Mouse (Mus musculus) heart, postnatal 0 days (tissue): ENCODE measurements around the gene Kcnf1. TPM values are rescaled to one million over a fixed set of nuclear protein-coding genes. Genes with fewer than 3 reads are reported as not detected.

ENCODE experiments used
- ATAC-seq: fragments of 200-750 bp; cut with Nextera tagmentation; 2 replicates; pipeline ENCODE4 v1.8.0; 2017; ENCODE audit warnings: low read depth, moderate number of reproducible peaks, moderate library complexity; ENCODE audit not compliant: insufficient read depth
- DNase-seq: peaks from one replicate; pipeline ENCODE4 v3.0.0-alpha.2; 2016; ENCODE audit warnings: low spot score
- H3K27ac ChIP-seq: fragments of 300-500 bp; sonication (generic); 2 replicates; pipeline ENCODE4 v1.5.1; 2014; ENCODE audit warnings: low read depth, mild to moderate bottlenecking
- H3K27me3 ChIP-seq: fragments of 300-500 bp; sonication (generic); 2 replicates; pipeline ENCODE4 v1.6.1; 2014; ENCODE audit warnings: low read length, mixed read lengths; ENCODE audit not compliant: control insufficient read depth, insufficient read depth
- H3K36me3 ChIP-seq: fragments of 300-500 bp; sonication (generic); replicated peaks from 2 replicates; pipeline ENCODE4 v1.6.1; 2014; ENCODE audit warnings: low read length, mixed read lengths; ENCODE audit not compliant: control insufficient read depth, insufficient read depth
- H3K4me1 ChIP-seq: fragments of 300-500 bp; sonication (generic); 2 replicates; pipeline ENCODE4 v1.6.1; 2014; ENCODE audit warnings: antibody characterized with exemption; ENCODE audit not compliant: control insufficient read depth, insufficient read depth
- H3K4me2 ChIP-seq: fragments of 300-500 bp; sonication (generic); 2 replicates; pipeline ENCODE4 v1.6.1; 2014; ENCODE audit warnings: low read depth, mild to moderate bottlenecking, low read length, moderate library complexity
- H3K4me3 ChIP-seq: fragments of 300-500 bp; sonication (generic); 2 replicates; pipeline ENCODE4 v1.5.1; 2014; ENCODE audit warnings: low read depth, low read length
- H3K9ac ChIP-seq: fragments of 300-500 bp; sonication (generic); replicated peaks from 2 replicates; pipeline ENCODE4 v1.6.1; 2014; ENCODE audit warnings: low read depth, low read length, mixed read lengths
- H3K9me3 ChIP-seq: fragments of 300-500 bp; sonication (generic); replicated peaks from 2 replicates; pipeline ENCODE4 v1.6.1; 2016; ENCODE audit warnings: low read length; ENCODE audit not compliant: control insufficient read depth
- CTCF ChIP-seq: IDR thresholded peaks from 2 replicates; pipeline ENCODE4 v1.5.1; 2016; ENCODE audit warnings: antibody characterized with exemption, control low read depth, low read depth
- EP300 ChIP-seq: IDR thresholded peaks from 2 replicates; pipeline ENCODE4 v1.6.1; 2016; ENCODE audit warnings: antibody characterized with exemption, low read depth
- WGBS: fragments of 180-500 bp; shearing (Covaris S2); extraction: QIAGEN DNeasy Blood & Tissue Kit; methylation state at CpG from one replicate; pipeline ENCODE4 v1.1.7; 2014; 5-methylcytosine and 5-hydroxymethylcytosine counted together
- polyA plus RNA-seq: library from polyadenylated mRNA; unstranded; fragments of >200 nt; fragmentation: Nextera tagmentation; extraction: Ambion mirVana; gene quantifications from 2 replicates; pipeline ENCODE4 v1.2.1, GENCODE M21; 2015
- total RNA-seq: library from RNA; depleted of rRNA; stranded (reverse); fragments of >200 nt; gene quantifications from 2 replicates; pipeline ENCODE4 v1.2.3, GENCODE M21; 2014; ENCODE audit warnings: low replicate concordance

Gene Kcnf1
- total and polyA plus RNA-seq, 2 experiments from 2014 or later = 0.12 to 2.3 TPM

DNA sequence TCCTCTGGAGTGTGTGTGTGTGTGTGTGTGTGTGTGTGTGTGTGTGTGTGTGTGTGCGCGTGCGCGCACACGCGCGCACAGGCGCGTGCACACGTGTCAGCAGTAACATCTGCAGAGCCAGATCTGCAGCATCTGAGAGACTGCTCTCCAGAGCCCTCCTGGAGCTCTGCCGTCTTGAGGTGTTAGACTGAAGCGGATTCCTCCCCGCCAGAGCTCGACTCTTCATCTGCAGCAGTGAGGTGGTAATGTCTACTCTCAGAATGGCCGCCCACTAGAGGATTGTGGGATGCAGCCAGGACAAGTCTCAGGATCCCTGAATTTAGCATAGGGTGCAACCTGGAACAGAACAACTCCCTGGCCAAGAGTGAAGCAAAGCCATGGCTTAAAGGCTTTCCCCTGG is 19.1 kb downstream of the Kcnf1 start:
- no peak for ATAC-seq
- Histone ChIP-seq H3K4me2 (no peak overlapping the region), H3K9ac (no peak overlapping the region), H3K27me3 (no peaks in the 10 kb centered on the region), H3K36me3 (no peaks in the 10 kb centered on the region), H3K4me1 (no peaks in the 10 kb centered on the region), H3K4me3 (no peak overlapping the region), H3K9me3 (no peaks in the 10 kb centered on the region), H3K27ac (no peak overlapping the region)
- whole genome bisulfite sequencing = 86% methylated on average over 15 of the region's 15 CpGs
- no peak for DNase-seq
- TF ChIP-seq EP300 (no peak), CTCF (no peak)

DNA sequence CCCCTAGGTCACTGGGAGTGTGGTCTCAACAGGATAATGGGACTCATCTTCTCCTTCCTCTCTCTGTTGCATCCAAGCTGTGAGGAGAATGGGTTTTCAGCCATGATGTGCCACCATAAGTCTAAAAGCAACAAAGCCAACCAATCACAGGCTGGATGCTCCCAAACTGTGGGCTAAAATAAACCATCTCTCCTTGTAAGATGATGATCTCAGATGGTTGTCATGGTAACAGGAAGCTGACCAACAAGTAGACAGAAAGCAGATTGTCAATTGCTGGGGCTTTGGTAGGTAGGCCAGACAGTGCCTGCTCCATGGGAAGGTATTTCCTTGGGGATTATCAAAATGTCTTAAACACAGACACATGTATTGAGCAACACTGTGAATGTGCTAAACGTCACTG is 20.9 kb downstream of the Kcnf1 start:
- H3K4me1 ChIP-seq = no peaks in the 10 kb centered on the region
- no peaks in the 10 kb centered on the region for H3K36me3 ChIP-seq
- H3K4me2 ChIP-seq = no peak overlapping the region
- H3K4me3 ChIP-seq = no peak overlapping the region
- 70% methylated on average over 1 of the region's 1 CpGs for WGBS
- no peaks in the 10 kb centered on the region for H3K27me3 ChIP-seq
- DNase-seq (no peak), ATAC-seq (no peak)
- TF ChIP-seq CTCF (no peak), EP300 (no peak)
- H3K9ac ChIP-seq = no peak overlapping the region
- H3K9me3 ChIP-seq = no peaks in the 10 kb centered on the region
- no peak overlapping the region for H3K27ac ChIP-seq

DNA sequence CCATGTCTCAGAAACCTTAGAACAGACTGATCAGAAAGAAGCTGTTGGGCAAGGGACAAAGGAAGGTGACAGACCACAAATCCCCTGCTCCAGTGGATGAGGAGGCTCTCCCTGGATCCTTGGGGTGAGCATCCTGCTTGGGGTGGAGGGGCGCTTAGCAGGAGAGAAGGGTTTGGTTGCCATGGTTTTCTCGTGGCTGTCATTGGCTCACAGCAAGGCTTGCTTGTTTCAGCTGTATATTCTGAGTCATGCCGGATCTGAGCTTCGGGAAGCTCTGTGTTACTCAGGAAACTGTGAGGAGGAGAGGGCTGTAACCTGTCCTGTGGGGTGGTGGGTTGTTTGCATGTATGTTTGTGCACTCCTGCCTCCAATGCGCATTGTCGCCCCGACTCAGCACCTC is 23.8 kb downstream of the Kcnf1 start:
- H3K4me1 ChIP-seq = no peaks in the 10 kb centered on the region
- TF ChIP-seq CTCF = no peak
- TF ChIP-seq EP300 = no peak
- no peaks in the 10 kb centered on the region for H3K27me3 ChIP-seq
- DNase-seq (no peak), ATAC-seq (no peak)
- no peak overlapping the region for H3K27ac ChIP-seq
- H3K4me2 ChIP-seq = no peak overlapping the region
- H3K9me3 ChIP-seq = no peaks in the 10 kb centered on the region
- H3K9ac ChIP-seq = no peak overlapping the region
- H3K4me3 ChIP-seq = no peak overlapping the region
- H3K36me3 ChIP-seq = no peaks in the 10 kb centered on the region
- 70% methylated on average over 7 of the region's 7 CpGs for WGBS

DNA sequence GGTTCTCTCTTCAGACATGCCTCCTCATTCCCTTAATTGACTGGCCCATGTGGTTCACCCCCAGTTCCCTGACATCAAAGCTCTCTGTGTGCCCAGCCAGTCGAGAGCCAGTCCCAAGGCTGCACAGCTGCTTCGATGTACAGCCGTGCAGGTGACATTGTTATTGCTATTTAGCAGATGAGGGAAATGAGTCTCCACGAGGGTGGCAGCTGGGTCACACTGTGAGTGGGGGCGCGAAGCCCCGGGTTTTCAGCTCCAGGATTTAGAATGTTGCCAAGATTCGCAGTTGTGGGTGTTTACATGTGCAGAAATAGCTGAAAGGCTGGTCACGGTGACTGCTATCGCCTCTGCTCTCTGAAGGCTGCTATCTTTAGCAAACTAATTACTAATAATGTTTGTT is 27.8 kb downstream of the Kcnf1 start:
- no peaks in the 10 kb centered on the region for H3K36me3 ChIP-seq
- no peak for ATAC-seq
- H3K4me2 ChIP-seq = no peak overlapping the region
- H3K27ac ChIP-seq = no peak overlapping the region
- no peaks in the 10 kb centered on the region for H3K4me1 ChIP-seq
- 64% methylated on average over 10 of the region's 10 CpGs for WGBS
- H3K4me3 ChIP-seq = no peak overlapping the region
- no peaks in the 10 kb centered on the region for H3K27me3 ChIP-seq
- TF ChIP-seq CTCF (no peak), EP300 (no peak)
- no peak for DNase-seq
- H3K9me3 ChIP-seq = no peaks in the 10 kb centered on the region
- no peak overlapping the region for H3K9ac ChIP-seq

GRCm38 (mm10) chr12:17141791-17142190 is 34.9 kb downstream of the Kcnf1 start:
- TF ChIP-seq CTCF = no peak
- no peak for TF ChIP-seq EP300
- no peak overlapping the region for H3K4me2 ChIP-seq
- ATAC-seq (no peak), DNase-seq (no peak)
- H3K9ac ChIP-seq = no peak overlapping the region
- no peaks in the 10 kb centered on the region for H3K27me3 ChIP-seq
- H3K4me1 ChIP-seq = no peaks in the 10 kb centered on the region
- H3K36me3 ChIP-seq = no peaks in the 10 kb centered on the region
- no peaks in the 10 kb centered on the region for H3K9me3 ChIP-seq
- no peak overlapping the region for H3K4me3 ChIP-seq
- WGBS = 53% methylated on average over 2 of the region's 2 CpGs
- H3K27ac ChIP-seq = no peak overlapping the region

GRCm38 (mm10) chr12:17140436-17140835 is 36.3 kb downstream of the Kcnf1 start:
- H3K4me1 ChIP-seq = no peaks in the 10 kb centered on the region
- no peaks in the 10 kb centered on the region for H3K9me3 ChIP-seq
- H3K27ac ChIP-seq = no peak overlapping the region
- H3K4me2 ChIP-seq = no peak overlapping the region
- DNase-seq (no peak), ATAC-seq (no peak)
- no peaks in the 10 kb centered on the region for H3K27me3 ChIP-seq
- H3K36me3 ChIP-seq = no peaks in the 10 kb centered on the region
- H3K9ac ChIP-seq = no peak overlapping the region
- no peak overlapping the region for H3K4me3 ChIP-seq
- WGBS = 68% methylated on average over 3 of the region's 3 CpGs
- TF ChIP-seq CTCF = no peak
- TF ChIP-seq EP300 = no peak
